Mouse (Mus musculus): Measurements from ENCODE around the gene Mterf1b.

The Mterf1b gene

DNA sequence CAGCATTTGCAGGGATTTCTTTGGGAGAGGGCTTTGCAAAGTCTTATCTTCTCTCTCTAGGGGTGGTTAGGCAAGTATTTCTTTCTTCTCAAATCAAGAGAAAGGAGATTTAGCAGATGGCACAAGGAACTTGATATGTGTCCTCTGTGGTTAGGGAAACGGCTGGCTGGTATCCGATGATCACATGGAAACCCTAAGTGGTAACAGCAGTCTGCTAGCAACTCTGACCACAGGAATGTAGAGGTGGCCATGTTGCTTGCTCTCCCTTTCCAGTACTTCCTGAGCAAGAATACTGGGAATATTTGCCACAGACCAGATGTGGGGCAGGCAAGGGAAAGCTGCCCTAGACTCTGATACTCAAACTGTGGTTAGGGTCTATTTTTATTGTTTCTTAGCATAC is 53.9 kb downstream of the Mterf1b start:
- no peak for DNase-seq

Measured in cerebellum, adult 8-10 months (tissue).